Mouse (Mus musculus) heart, embryonic 13.5 days (tissue): ENCODE data around the gene Hk1. TPM values are rescaled to one million over a fixed set of nuclear protein-coding genes. Genes with fewer than 3 reads are reported as not detected.

Experiments
- ATAC-seq: fragments of 200-750 bp; cut with Nextera tagmentation; 2 replicates; pipeline ENCODE4 v1.8.0; 2017; ENCODE audit warnings: moderate TSS enrichment; ENCODE audit not compliant: insufficient number of reproducible peaks, low FRiP score, low TSS enrichment; ENCODE audit errors: extremely low read depth
- H3K27ac ChIP-seq: fragments of 300-500 bp; sonication (generic); replicated peaks from 2 replicates; pipeline ENCODE4 v1.5.1; 2015; ENCODE audit warnings: moderate library complexity, mild to moderate bottlenecking, inconsistent platforms
- H3K27me3 ChIP-seq: fragments of 300-500 bp; sonication (generic); replicated peaks from 2 replicates; pipeline ENCODE4 v1.6.1; 2015; ENCODE audit warnings: mild to moderate bottlenecking, inconsistent platforms
- H3K36me3 ChIP-seq: fragments of 300-500 bp; sonication (generic); 2 replicates; pipeline ENCODE4 v1.6.1; 2015; ENCODE audit warnings: mild to moderate bottlenecking, inconsistent platforms
- H3K4me1 ChIP-seq: fragments of 300-500 bp; sonication (generic); 2 replicates; pipeline ENCODE4 v1.6.1; 2015; ENCODE audit warnings: inconsistent platforms
- H3K4me2 ChIP-seq: fragments of 300-500 bp; sonication (generic); 2 replicates; pipeline ENCODE4 v1.6.1; 2015; ENCODE audit warnings: inconsistent platforms, mild to moderate bottlenecking, moderate library complexity
- H3K4me3 ChIP-seq: fragments of 300-500 bp; sonication (generic); 2 replicates; pipeline ENCODE4 v1.5.1; 2015; ENCODE audit warnings: moderate library complexity, mild to moderate bottlenecking, inconsistent platforms
- H3K9ac ChIP-seq: fragments of 300-500 bp; sonication (generic); 2 replicates; pipeline ENCODE4 v1.6.1; 2015; ENCODE audit warnings: inconsistent platforms, mild to moderate bottlenecking, moderate library complexity
- H3K9me3 ChIP-seq: fragments of 300-500 bp; sonication (generic); 2 replicates; pipeline ENCODE4 v1.6.1; 2016; ENCODE audit warnings: inconsistent platforms
- WGBS: fragments of 180-500 bp; shearing (Covaris S2); methylation state at CpG from one replicate; pipeline ENCODE4 v1.1.7; 2015; ENCODE audit warnings: mixed read lengths; 5-methylcytosine and 5-hydroxymethylcytosine counted together
- polyA plus RNA-seq: library from polyadenylated mRNA; unstranded; fragments of >200 nt; fragmentation: Nextera tagmentation; extraction: Ambion mirVana; gene quantifications from 2 replicates; pipeline ENCODE4 v1.2.1, GENCODE M21; 2015

Gene Hk1
- polyA plus RNA-seq, 1 experiment from 2014 or later = 163 TPM

GRCm38 (mm10) chr10:62316467-62316866 lies 63.2 kb downstream of the Hk1 start:
- Histone ChIP-seq H3K4me2 (no peak overlapping the region), H3K27me3 (no peaks in the 10 kb centered on the region), H3K9me3 (no peaks in the 10 kb centered on the region), H3K36me3 (peaks cover 40% of the 10 kb centered on the region), H3K4me3 (no peak overlapping the region), H3K9ac (peak overlapping the region; percentile 44), H3K4me1 (peaks cover 70% of the 10 kb centered on the region), H3K27ac (no peak overlapping the region)
- WGBS = 41% methylated on average over 8 of the region's 8 CpGs
- no peak for ATAC-seq

- peaks cover 57% of the 10 kb centered on the region for H3K4me1 ChIP-seq
- H3K4me3 ChIP-seq = no peak overlapping the region
- H3K36me3 ChIP-seq = peaks cover 53% of the 10 kb centered on the region
- peak overlapping the region; percentile 69 for H3K27ac ChIP-seq
- H3K9ac ChIP-seq = peak overlapping the region; percentile 50; the same call in 1 of the 2 replicates
- H3K27me3 ChIP-seq = no peaks in the 10 kb centered on the region
- WGBS = 48% methylated on average over 15 of the region's 15 CpGs
- H3K4me2 ChIP-seq = no peak overlapping the region
- H3K9me3 ChIP-seq = no peaks in the 10 kb centered on the region
- ATAC-seq = no peak
These were observed 65.8 kb downstream of the Hk1 start for GRCm38 (mm10) chr10:62313885-62314424.

GRCm38 (mm10) chr10:62313140-62313539 lies 66.6 kb downstream of the Hk1 start:
- Histone ChIP-seq H3K27me3 (no peaks in the 10 kb centered on the region), H3K9me3 (no peaks in the 10 kb centered on the region), H3K36me3 (peaks cover 61% of the 10 kb centered on the region), H3K9ac (no peak overlapping the region), H3K4me3 (no peak overlapping the region), H3K4me1 (peaks cover 49% of the 10 kb centered on the region), H3K4me2 (no peak overlapping the region), H3K27ac (no peak overlapping the region)
- WGBS = 76% methylated on average over 10 of the region's 10 CpGs
- ATAC-seq = no peak

- H3K36me3 ChIP-seq = peaks cover 77% of the 10 kb centered on the region
- H3K4me2 ChIP-seq = no peak overlapping the region
- H3K27ac ChIP-seq = 0 out of 2 replicates have a peak overlapping the region, but pooled peaks have one; percentile 15
- no peak for ATAC-seq
- no peak overlapping the region for H3K4me3 ChIP-seq
- H3K9ac ChIP-seq = no peak overlapping the region
- 58% methylated on average over 6 of the region's 6 CpGs for WGBS
- peaks cover 41% of the 10 kb centered on the region for H3K4me1 ChIP-seq
- H3K27me3 ChIP-seq = no peaks in the 10 kb centered on the region
- H3K9me3 ChIP-seq = no peaks in the 10 kb centered on the region
These were observed 68.2 kb downstream of the Hk1 start for GRCm38 (mm10) chr10:62311464-62311863.

- no peaks in the 10 kb centered on the region for H3K9me3 ChIP-seq
- ATAC-seq = no peak
- peak overlapping the region; percentile 26; the same call in 1 of the 2 replicates for H3K27ac ChIP-seq
- no peak overlapping the region for H3K9ac ChIP-seq
- no peaks in the 10 kb centered on the region for H3K27me3 ChIP-seq
- no peak overlapping the region for H3K4me3 ChIP-seq
- no peak overlapping the region for H3K4me2 ChIP-seq
- peaks cover 38% of the 10 kb centered on the region for H3K4me1 ChIP-seq
- 64% methylated on average over 10 of the region's 10 CpGs for WGBS
- H3K36me3 ChIP-seq = peaks cover 71% of the 10 kb centered on the region
These were observed 69.3 kb downstream of the Hk1 start for GRCm38 (mm10) chr10:62310259-62311039.

- Histone ChIP-seq H3K27ac (no peak overlapping the region), H3K4me2 (no peak overlapping the region), H3K27me3 (no peaks in the 10 kb centered on the region), H3K36me3 (peaks cover 68% of the 10 kb centered on the region), H3K4me1 (peaks cover 37% of the 10 kb centered on the region), H3K9me3 (no peaks in the 10 kb centered on the region), H3K4me3 (no peak overlapping the region), H3K9ac (no peak overlapping the region)
- 84% methylated on average over 5 of the region's 5 CpGs for WGBS
- no peak for ATAC-seq
These were observed 70.1 kb downstream of the Hk1 start for GRCm38 (mm10) chr10:62309593-62309992.

- H3K27ac ChIP-seq = no peak overlapping the region
- no peaks in the 10 kb centered on the region for H3K27me3 ChIP-seq
- peaks cover 68% of the 10 kb centered on the region for H3K36me3 ChIP-seq
- WGBS = 90% methylated on average over 11 of the region's 11 CpGs
- no peak overlapping the region for H3K9ac ChIP-seq
- H3K9me3 ChIP-seq = no peaks in the 10 kb centered on the region
- no peak overlapping the region for H3K4me3 ChIP-seq
- peaks cover 31% of the 10 kb centered on the region for H3K4me1 ChIP-seq
- no peak for ATAC-seq
- H3K4me2 ChIP-seq = no peak overlapping the region
These were observed 70.7 kb downstream of the Hk1 start for GRCm38 (mm10) chr10:62308896-62309491.

GRCm38 (mm10) chr10:62306483-62306882 lies 73.2 kb downstream of the Hk1 start:
- peaks cover 75% of the 10 kb centered on the region for H3K36me3 ChIP-seq
- H3K27ac ChIP-seq = peak overlapping the region; percentile 46
- H3K9ac ChIP-seq = 0 out of 2 replicates have a peak overlapping the region, but pooled peaks have one; percentile 7
- peaks cover 23% of the 10 kb centered on the region for H3K4me1 ChIP-seq
- no peak for ATAC-seq
- no peak overlapping the region for H3K4me3 ChIP-seq
- no peak overlapping the region for H3K4me2 ChIP-seq
- H3K9me3 ChIP-seq = no peaks in the 10 kb centered on the region
- WGBS = 36% methylated on average over 3 of the region's 3 CpGs
- no peaks in the 10 kb centered on the region for H3K27me3 ChIP-seq

- ATAC-seq = no peak
- no peak overlapping the region for H3K27ac ChIP-seq
- WGBS = 83% methylated on average over 6 of the region's 6 CpGs
- H3K4me1 ChIP-seq = peaks cover 28% of the 10 kb centered on the region
- H3K4me3 ChIP-seq = no peak overlapping the region
- H3K9ac ChIP-seq = no peak overlapping the region
- no peaks in the 10 kb centered on the region for H3K9me3 ChIP-seq
- no peaks in the 10 kb centered on the region for H3K27me3 ChIP-seq
- no peak overlapping the region for H3K4me2 ChIP-seq
- peaks cover 77% of the 10 kb centered on the region for H3K36me3 ChIP-seq
These were observed 74.6 kb downstream of the Hk1 start for GRCm38 (mm10) chr10:62305090-62305489.

GRCm38 (mm10) chr10:62300006-62300827 lies 79.5 kb downstream of the Hk1 start:
- WGBS = 60% methylated on average over 23 of the region's 23 CpGs
- Histone ChIP-seq H3K36me3 (peaks cover 85% of the 10 kb centered on the region), H3K27ac (peak overlapping the region; percentile 62), H3K4me2 (no peak overlapping the region), H3K9me3 (no peaks in the 10 kb centered on the region), H3K4me1 (peaks cover 21% of the 10 kb centered on the region), H3K4me3 (no peak overlapping the region), H3K27me3 (no peaks in the 10 kb centered on the region), H3K9ac (peak overlapping the region; percentile 8; the same call in 1 of the 2 replicates)
- ATAC-seq = no peak
